Mouse (Mus musculus): ENCODE measurements around the gene Fnip2. TPM values are rescaled to one million over a fixed set of nuclear protein-coding genes. Genes with fewer than 3 reads are reported as not detected.

The Fnip2 gene
- total RNA-seq, 2 experiments from 2014 or later = 19.9 to 21.0 TPM

- DNase-seq (ENCODE audit: extremely low spot score in 1 of 2, low spot score in 1 of 2) = no peak
These were observed 134.0 kb downstream of the Fnip2 start for GRCm38 (mm10) chr3:79433593-79433992.

GRCm38 (mm10) chr3:79425441-79425840, 142.2 kb downstream of the Fnip2 start:
- DNase-seq (ENCODE audit: extremely low spot score in 1 of 2, low spot score in 1 of 2) = no peak

- no peak for DNase-seq (ENCODE audit: extremely low spot score in 1 of 2, low spot score in 1 of 2)
These were observed 148.7 kb downstream of the Fnip2 start for GRCm38 (mm10) chr3:79418921-79419320.

- no peak for DNase-seq (ENCODE audit: extremely low spot score in 1 of 2, low spot score in 1 of 2)
These were observed 150.5 kb downstream of the Fnip2 start for GRCm38 (mm10) chr3:79416944-79417680.

GRCm38 (mm10) chr3:79415929-79416328, 151.7 kb downstream of the Fnip2 start:
- no peak for DNase-seq (ENCODE audit: extremely low spot score in 1 of 2, low spot score in 1 of 2)

- DNase-seq (ENCODE audit: extremely low spot score in 1 of 2, low spot score in 1 of 2) = no peak
These were observed 152.5 kb downstream of the Fnip2 start for GRCm38 (mm10) chr3:79415081-79415480.

- DNase-seq (ENCODE audit: extremely low spot score in 1 of 2, low spot score in 1 of 2) = no peak
These were observed 154.1 kb downstream of the Fnip2 start for GRCm38 (mm10) chr3:79413492-79413891.

- DNase-seq (ENCODE audit: extremely low spot score in 1 of 2, low spot score in 1 of 2) = no peak
These were observed 155.9 kb downstream of the Fnip2 start for GRCm38 (mm10) chr3:79411666-79412065.

- DNase-seq (ENCODE audit: extremely low spot score in 1 of 2, low spot score in 1 of 2) = no peak
These were observed 157.0 kb downstream of the Fnip2 start for GRCm38 (mm10) chr3:79410629-79410995.

GRCm38 (mm10) chr3:79409927-79410628, 157.5 kb downstream of the Fnip2 start:
- DNase-seq (ENCODE audit: extremely low spot score in 1 of 2, low spot score in 1 of 2) = no peak

- DNase-seq (ENCODE audit: extremely low spot score in 1 of 2, low spot score in 1 of 2) = no peak
These were observed 159.1 kb downstream of the Fnip2 start for GRCm38 (mm10) chr3:79408546-79408945.

Other genes starting within 250 kb of the Fnip2 start
- gene Gm17359, start 231.1 kb downstream of the Fnip2 start, total RNA-seq (2021) = not detected
- 10 to 100 TPM; 75.4 to 81.6 TPM for gene Ppid, start 23.5 kb upstream of the Fnip2 start, total RNA-seq (2021)
- 1 to 10 TPM; 1.9 TPM for gene 4930579G24Rik, start 61.3 kb upstream of the Fnip2 start, total RNA-seq (2021)
- 10 to 100 TPM; 26.2 to 27.2 TPM for gene Etfdh, start 61.7 kb upstream of the Fnip2 start, total RNA-seq (2021)
- gene Rxfp1, start 170.1 kb upstream of the Fnip2 start, total RNA-seq (2021) = 10 to 100 TPM in 1 of 2 experiments, 1 to 10 TPM in 1; 6.8 to 12.0 TPM

All from layer of hippocampus, postnatal 25 days (tissue).